Comparison of ENCODE assay signal across 24 mouse cellular contexts in the genomic region with DNA sequence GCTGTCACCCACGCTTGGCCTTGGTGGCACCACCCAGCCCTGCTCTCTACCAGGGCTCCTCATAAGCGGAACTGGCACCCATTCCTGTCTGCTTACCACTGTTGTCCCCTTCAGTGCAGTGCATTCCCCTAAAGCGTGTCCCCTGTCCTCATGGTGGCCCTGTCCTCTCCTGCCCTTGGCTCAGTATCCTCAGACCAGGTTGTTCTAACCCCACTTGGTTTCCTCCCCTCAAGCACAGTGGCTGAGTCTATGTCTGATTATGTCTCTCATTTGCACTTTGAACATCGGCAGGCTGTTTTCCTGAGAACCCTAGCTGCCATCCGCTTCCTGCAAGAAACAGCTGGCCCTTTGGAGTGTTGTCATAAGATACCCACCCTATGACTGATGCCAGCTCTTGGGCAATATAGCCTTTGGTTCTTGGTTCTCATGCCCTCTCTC.
A peak's percentile ranks its signal among the peaks of the same experiment; 100 is the strongest.
DNase-seq lines count a peak whose midpoint lies in the region; ATAC-seq lines count a peak whose summit lies in the region.
"Had no signal": no experiment of that assay in that cellular context is flagged by ENCODE, and none has a peak within 500 bp of the region (broad histone marks: within the 10 kb centered on the region; RNA-seq: fewer than 3 reads in every experiment).

No protein-coding gene starts in this region.

- WGBS in heart, embryonic 12.5 days: 79% methylated on average over 5 of the region's 5 CpGs
- WGBS in midbrain, embryonic 15.5 days: 93% methylated on average over 5 of the region's 5 CpGs

- H3K9ac ChIP-seq in heart, embryonic 12.5 days: no peak overlapping the region
- no peak overlapping the region for H3K9ac ChIP-seq in midbrain, embryonic 15.5 days
- H3K9ac ChIP-seq: hindbrain, embryonic 14.5 days; liver, postnatal 0 days; midbrain, embryonic 13.5 days; neural tube, embryonic 13.5 days had no signal

- ATAC-seq in heart, embryonic 12.5 days (ENCODE audit: insufficient number of reproducible peaks, low FRiP score): no peak
- ATAC-seq in midbrain, embryonic 15.5 days (replicated peaks): no peak
- ATAC-seq: forebrain, embryonic 16.5 days; inflammation-experienced regulatory T-cells, adult 6 months; liver, postnatal 0 days; midbrain, embryonic 13.5 days had no signal

- no peak overlapping the region for H3K27ac ChIP-seq in heart, embryonic 12.5 days (ENCODE audit: poor library complexity, severe bottlenecking)
- no peak overlapping the region for H3K27ac ChIP-seq in midbrain, embryonic 15.5 days
- H3K27ac ChIP-seq: hindbrain, embryonic 14.5 days; kidney, postnatal 0 days; midbrain, embryonic 13.5 days; neural tube, embryonic 13.5 days; stomach, postnatal 0 days had no signal

- intact Hi-C loops in heart, postnatal 36 days (cut with DNase I): loop anchor here (5.0 kb wide), 2 partner anchors 146 to 241 kb away; a partner anchor contains a TSS

- no peak overlapping the region for H3K4me2 ChIP-seq in heart, embryonic 12.5 days
- no peak overlapping the region for H3K4me2 ChIP-seq in midbrain, embryonic 15.5 days
- H3K4me2 ChIP-seq: hindbrain, embryonic 14.5 days; liver, embryonic 11.5 days; midbrain, embryonic 13.5 days; neural tube, embryonic 13.5 days had no signal

- H3K27me3 ChIP-seq in heart, embryonic 12.5 days (replicated peaks): no peaks in the 10 kb centered on the region
- no peaks in the 10 kb centered on the region for H3K27me3 ChIP-seq in midbrain, embryonic 15.5 days (replicated peaks)
- H3K27me3 ChIP-seq: midbrain, embryonic 13.5 days; neural tube, embryonic 13.5 days had no signal

- peak; percentile 98 for DNase-seq in heart, adult 11 months
- DNase-seq in gastrocnemius, adult 8-10 months (ENCODE audit: low spot score in 2 of 2): peak; percentile 50 to 56
- DNase-seq in heart, adult 9 months (ENCODE audit: low spot score in 2 of 2): peak; percentile 69
- peak; percentile 28 to 35 for DNase-seq in heart, postnatal 36 days
- DNase-seq in lung, postnatal 10 days: no peak
- no peak for DNase-seq in right cerebral cortex, postnatal 4 days
- DNase-seq: adrenal gland, postnatal 36 days; cerebellum, adult 9-10 months; kidney, adult 2 months; liver, postnatal 0 days; lung, postnatal 14 days; retina, postnatal 1 day; thymus, adult 2 months; thymus, postnatal 4 days had no signal

- no peaks in the 10 kb centered on the region for H3K36me3 ChIP-seq in heart, embryonic 12.5 days
- H3K36me3 ChIP-seq in midbrain, embryonic 15.5 days (replicated peaks): no peaks in the 10 kb centered on the region
- H3K36me3 ChIP-seq: midbrain, embryonic 13.5 days; neural tube, embryonic 13.5 days had no signal

- H3K4me1 ChIP-seq in heart, embryonic 12.5 days (replicated peaks): peaks cover 11% of the 10 kb centered on the region
- H3K4me1 ChIP-seq in midbrain, embryonic 15.5 days: no peaks in the 10 kb centered on the region

- no peak overlapping the region for H3K4me3 ChIP-seq in heart, embryonic 12.5 days
- H3K4me3 ChIP-seq in midbrain, embryonic 15.5 days: no peak overlapping the region
- H3K4me3 ChIP-seq: midbrain, embryonic 13.5 days; neural tube, embryonic 13.5 days had no signal

- H3K9me3 ChIP-seq in heart, embryonic 12.5 days (replicated peaks): no peaks in the 10 kb centered on the region
- no peaks in the 10 kb centered on the region for H3K9me3 ChIP-seq in midbrain, embryonic 15.5 days
- H3K9me3 ChIP-seq: midbrain, embryonic 13.5 days; neural tube, embryonic 13.5 days had no signal

Comparison
In these comparisons a context has a peak if more than half of its experiments do, and no peak if none do; other contexts are left out.
1. DNase-seq: peak in heart, adult 11 months (single experiment), gastrocnemius, adult 8-10 months (2 of 2), heart, adult 9 months (2 of 2) and heart, postnatal 36 days (2 of 2); none in lung, postnatal 10 days (single experiment) and right cerebral cortex, postnatal 4 days (single experiment).